Mouse (Mus musculus) C2C12 (cell line): ENCODE data around the gene Entpd5.

Experiments
- CTCF ChIP-seq: IDR thresholded peaks from one replicate; pipeline ENCODE4 v1.5.1; 2011; ENCODE audit not compliant: control insufficient read depth, insufficient read depth, insufficient read length
- FOSL1 ChIP-seq: IDR thresholded peaks from one replicate; pipeline ENCODE4 v1.8.0; 2011; ENCODE audit warnings: mild to moderate bottlenecking, low read length; ENCODE audit not compliant: poor library complexity, insufficient read depth, severe bottlenecking
- MYOD1 ChIP-seq: IDR thresholded peaks from one replicate; pipeline ENCODE4 v1.6.1; 2011; ENCODE audit warnings: low read depth; ENCODE audit not compliant: control insufficient read depth, insufficient read length
- USF1 ChIP-seq: IDR thresholded peaks from one replicate; pipeline ENCODE4 v1.6.1; 2011; ENCODE audit warnings: low read depth, mild to moderate bottlenecking, control low read depth, moderate library complexity

GRCm38 (mm10) chr12:84456911-84457310 is 48.1 kb upstream of the Entpd5 start:
- TF ChIP-seq CTCF (no peak), MYOD1 (no peak), FOSL1 (no peak), USF1 (no peak)
